Mouse (Mus musculus): ENCODE results near the gene Msantd2.

Msantd2 gene

DNA sequence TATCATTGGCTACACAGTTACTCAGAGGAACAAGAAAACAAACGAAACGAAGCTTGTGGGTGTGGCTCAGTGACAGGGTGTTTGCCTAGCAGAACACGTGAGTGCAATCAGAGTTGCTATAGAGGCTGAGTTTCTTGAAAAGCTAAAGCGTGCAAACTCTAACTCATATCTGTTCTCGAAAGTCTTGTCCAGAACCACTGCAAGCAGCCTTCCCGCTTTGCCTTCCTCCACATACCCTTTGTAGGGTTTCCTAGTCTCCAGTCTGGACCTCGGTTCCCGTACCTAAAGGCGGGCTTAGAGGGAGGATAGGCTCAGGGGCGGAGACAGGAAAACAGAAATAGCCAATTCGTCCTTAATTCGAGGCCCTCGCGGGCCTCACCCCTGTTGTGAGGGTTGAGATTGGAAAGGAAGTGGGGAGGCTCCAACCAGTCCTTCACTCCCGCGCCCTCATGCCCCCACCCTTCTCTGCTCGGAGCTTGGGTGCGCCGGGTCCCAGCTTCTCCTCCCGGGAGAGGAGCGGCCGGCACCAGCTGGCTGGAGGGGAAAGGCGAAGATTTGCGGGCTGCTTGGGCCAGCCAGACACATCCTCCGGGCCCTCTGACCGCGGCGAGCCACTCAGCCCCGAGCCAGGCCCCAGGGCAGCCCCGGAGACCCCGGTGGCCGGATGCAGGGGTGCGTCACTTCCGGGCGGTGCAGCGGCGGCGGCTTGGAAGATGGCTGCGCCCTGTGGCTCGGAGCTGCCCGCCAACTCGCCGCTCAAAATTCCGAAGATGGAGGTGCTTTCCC lies at the start of gene Msantd2:
Gene Msantd2 (plus strand): TSS at position 709 of the 786 bp plus-strand sequence.
- DNase-seq (ENCODE audit: low read depth, low spot score) = peak; percentile 89

DNA sequence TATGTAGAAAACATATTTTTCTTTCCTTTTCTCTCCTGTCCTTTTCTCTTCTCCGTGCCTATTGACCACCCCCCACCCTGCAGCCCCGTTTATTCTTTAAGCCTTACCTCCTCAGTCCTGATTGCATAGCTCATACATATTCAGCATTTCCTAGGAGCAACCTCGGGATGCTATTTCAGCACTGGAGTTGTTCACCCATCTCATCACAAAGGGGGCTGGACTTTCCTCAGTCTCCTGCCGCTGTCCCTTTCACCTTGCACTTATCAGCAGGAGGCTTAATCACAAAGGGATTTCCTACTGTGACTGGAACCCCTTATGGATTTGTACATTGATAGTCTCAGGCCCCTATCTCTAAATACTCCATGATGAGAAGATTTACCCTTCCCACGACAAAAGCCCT lies 36.7 kb upstream of the Msantd2 start:
- DNase-seq (ENCODE audit: low read depth, low spot score) = no peak

DNA sequence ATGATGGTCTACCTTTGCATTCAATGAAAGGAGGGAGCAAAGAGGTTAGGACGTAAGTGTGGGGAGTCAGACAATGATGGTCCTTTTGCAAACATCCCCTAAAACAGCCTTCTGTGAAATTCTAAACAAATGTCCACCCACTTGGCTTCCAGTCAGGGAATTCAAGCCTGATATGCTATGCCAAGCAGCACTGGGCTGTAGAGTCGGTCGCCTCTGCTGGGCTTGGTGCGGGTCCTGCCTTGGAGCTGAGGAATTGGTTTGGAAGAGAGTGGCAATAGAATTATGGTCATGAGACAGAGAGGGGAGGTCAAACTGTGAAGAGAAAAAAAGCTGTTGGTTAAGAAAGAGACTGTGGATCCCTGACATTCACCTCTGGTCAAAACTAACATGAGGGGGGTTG lies 35.8 kb upstream of the Msantd2 start:
- no peak for DNase-seq (ENCODE audit: low read depth, low spot score)

DNA sequence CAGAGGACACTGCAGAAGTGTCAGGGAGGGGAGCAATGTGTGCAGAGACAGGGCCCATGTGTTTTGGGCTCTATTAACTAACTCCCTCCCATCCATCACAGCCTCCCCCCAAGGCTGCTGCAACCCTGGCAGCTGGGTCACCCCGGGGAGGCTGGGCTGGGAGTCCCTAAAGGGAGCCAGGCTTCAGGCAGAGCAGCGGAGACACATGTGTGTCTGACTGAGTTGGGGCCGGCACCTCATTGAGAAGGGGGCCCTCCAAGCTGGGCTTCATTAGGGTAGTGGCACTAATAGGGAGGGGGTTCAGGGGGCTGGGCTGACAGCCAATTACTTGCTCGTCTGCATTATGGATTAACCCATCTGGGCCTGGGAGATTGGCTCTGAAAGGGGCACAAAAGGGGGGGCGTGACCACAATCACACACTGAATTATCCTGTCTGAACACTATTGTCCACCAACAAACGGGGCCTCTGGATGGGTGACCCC lies 35.1 kb upstream of the Msantd2 start:
- no peak for DNase-seq (ENCODE audit: low read depth, low spot score)

DNA sequence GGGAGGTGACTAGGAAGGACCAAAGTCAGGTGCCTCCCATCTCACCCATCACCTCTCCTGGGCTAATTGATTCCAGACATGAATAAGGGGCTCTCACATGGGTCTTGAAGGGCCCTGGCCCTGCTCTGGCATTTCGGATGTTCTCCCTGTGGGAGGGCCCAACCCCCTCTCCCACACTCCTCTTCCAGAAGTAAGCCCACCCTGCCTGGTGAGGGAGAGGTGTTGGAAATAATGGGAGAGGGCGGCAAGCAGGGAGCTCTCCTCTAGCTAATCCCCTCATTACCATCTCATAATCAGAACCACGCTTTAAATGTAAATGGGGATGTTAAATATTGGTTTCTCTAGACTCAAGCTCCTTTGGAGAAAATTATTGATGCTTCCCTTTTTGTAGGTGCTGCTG lies 34.1 kb upstream of the Msantd2 start:
- no peak for DNase-seq (ENCODE audit: low read depth, low spot score)

DNA sequence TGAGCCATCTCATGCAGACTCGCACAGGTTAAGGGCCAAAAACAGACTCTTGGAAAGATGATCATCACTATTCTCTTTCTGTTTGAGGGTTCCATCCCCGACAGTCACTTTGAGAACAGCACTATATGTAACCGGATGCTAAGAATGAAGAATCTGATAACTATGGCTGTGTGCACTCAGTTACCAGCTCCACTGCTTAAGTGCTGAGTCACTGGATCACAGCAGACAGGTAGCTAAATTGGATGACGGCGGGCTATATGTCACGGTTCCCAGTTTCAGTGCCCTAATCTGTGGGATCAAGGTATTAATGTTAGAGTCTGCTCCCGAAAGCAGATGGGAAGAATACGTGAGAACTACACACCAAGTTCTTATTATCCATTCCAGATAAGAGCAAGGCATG lies 33.3 kb upstream of the Msantd2 start:
- no peak for DNase-seq (ENCODE audit: low read depth, low spot score)

DNA sequence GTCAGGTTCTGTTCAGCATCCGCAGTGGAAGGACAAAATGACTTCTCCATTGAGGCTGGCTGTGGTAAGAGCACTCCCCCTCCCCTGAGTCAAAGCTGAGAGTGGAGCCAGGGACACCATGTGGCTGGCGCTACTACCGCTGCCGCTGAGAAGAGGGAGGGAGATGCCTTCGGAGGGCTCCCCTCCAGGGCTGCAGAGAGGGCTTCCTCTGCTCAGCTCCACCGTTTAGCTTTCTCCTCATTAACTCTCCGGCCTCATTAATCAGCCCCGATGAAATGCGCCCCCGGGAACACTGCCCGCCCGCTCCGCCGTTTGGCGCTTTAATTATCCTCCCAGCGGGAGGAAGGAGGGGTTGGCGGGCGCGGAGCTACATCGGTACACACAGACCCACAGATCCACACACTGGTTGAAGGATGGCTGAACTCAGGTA lies 32.6 kb upstream of the Msantd2 start:
- DNase-seq (ENCODE audit: low read depth, low spot score) = no peak

DNA sequence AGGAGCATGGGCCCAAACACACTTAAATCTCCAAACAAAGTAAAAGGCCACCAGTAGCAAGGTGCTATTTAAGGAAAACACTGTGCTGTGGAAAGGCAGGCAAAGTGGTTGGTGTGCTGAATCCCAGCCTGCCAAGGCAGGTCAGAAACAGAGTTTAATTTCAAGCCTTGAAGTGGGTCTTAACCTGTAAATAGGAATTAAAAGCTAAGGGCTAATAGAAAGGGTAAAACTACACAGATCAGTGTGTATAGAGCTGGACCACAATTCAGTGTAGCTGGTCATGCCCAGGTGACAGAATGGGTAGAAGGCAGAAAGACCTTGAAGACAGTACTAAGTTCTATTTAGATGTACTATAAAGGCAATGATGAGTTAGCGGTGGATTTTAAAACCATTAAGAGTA lies 32.0 kb upstream of the Msantd2 start:
- DNase-seq (ENCODE audit: low read depth, low spot score) = no peak

DNA sequence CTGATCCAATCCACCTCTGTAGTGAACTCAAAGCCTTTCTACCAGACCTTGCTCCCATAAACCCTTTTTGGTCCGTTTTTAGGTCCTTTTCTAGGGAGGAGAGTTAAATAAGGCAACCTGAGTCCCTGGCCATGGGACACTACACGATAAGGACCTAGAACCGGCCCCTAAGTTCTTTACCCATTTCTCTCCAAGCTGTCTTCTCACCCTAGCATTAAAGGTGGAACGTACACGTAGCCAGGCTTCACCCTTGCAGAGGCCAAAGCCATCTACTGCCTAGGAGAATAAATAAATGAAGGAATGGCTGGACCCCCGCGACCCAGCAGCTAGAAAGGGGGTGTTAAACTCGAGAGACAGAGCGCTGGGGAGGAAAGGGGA lies 29.5 kb upstream of the Msantd2 start:
- no peak for DNase-seq (ENCODE audit: low read depth, low spot score)

DNA sequence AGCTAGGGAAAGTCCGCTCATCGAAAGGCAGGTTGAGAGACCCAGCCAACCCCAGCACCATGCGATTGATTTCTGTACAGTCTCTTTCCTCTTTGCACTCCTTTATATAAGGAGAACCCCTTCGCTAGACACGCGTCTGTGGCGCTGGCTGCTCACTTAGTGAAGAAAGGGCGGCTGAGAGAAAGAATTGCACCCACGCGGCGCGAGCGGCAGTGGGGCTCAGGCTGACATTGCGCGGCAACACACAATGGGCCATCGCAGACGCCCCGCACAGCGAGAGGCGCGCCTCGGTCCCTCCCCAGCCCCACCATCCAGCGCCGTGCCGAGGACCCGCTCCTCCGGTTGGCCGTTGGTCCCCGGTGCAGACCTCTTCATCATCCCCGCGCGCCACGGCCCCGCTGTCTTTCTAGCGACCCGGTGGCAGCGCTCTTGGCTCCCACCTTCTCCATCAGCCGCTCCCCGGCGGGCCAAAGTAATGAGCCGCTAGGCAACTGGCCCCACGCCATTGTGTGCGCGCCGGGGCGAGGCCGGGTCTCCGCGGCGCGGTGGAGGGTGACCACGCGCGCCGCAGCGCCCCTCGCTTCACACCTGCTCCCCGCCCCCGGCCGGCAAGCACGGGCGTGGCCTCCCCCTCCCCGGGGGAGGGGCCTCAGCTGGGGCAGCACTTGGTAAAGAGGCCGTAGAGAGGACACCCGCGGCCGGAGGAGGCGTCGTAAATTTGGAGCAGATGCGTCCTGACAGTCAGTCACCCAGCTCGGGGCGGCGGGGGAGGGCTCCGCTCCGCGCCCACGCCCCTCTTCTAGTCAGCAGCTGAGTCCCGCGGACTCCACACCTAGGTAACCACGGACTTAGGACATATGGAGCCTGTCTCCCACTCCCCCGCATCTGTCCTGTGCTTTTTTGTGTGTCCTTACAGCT lies 28.8 kb upstream of the Msantd2 start:
- DNase-seq (ENCODE audit: low read depth, low spot score) = peak; percentile 14

DNA sequence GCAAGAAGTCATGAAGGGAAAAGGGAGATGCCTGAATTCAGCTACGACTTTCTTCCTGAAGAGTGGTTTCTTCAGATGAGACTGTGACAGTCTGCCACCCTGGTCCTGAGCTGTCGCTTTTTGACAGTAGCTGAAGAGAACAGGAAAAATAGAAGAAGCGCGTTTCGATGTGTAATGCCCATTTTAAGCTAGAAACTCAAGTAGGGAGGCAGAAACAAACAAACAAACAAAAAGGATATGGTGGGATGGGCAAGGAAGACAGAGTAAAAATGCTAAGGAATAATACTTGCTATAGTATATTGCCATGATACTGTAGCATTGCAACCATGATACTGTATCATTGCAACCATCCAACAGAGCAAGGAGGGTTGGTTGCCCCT lies 28.2 kb upstream of the Msantd2 start:
- no peak for DNase-seq (ENCODE audit: low read depth, low spot score)

DNA sequence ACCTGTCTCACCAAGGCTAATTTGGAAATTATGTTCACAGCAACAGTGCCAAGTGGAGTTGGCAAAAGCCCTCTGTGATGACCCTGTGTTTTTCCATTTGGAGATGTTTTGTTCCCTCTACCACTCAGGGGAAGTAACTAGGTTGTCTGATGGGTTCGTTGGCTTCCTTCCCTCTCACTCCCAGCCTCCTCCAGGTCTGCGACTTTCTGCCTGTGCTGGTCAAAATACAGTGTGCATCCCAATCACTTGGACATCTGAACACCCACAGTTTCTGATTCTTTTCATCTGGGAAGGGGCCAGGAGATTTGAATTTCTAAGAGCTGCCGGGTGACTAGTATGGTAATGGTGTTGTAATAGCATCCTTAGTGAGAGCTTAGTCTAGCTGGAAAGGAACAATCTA lies 27.5 kb upstream of the Msantd2 start:
- DNase-seq (ENCODE audit: low read depth, low spot score) = no peak

DNA sequence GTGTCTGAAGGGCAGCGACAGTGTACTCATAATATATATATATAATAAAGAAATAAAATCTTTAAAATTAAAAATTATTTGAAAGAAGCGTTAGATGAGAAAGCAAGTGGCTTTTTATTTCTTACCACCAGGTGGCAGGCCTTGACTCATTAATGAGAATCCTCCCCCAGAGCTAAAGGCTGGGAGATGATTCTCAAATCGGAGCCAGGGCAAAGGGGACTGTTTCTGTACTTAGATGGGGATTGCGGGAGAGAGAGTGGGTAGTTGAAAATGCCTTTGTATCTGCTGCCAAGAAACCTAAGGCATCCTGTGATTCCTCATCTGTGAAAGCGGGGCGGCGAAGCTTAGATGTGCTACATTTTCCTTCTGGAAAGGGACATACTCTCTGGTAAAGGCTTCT lies 26.4 kb upstream of the Msantd2 start:
- peak; percentile 74 for DNase-seq (ENCODE audit: low read depth, low spot score)

DNA sequence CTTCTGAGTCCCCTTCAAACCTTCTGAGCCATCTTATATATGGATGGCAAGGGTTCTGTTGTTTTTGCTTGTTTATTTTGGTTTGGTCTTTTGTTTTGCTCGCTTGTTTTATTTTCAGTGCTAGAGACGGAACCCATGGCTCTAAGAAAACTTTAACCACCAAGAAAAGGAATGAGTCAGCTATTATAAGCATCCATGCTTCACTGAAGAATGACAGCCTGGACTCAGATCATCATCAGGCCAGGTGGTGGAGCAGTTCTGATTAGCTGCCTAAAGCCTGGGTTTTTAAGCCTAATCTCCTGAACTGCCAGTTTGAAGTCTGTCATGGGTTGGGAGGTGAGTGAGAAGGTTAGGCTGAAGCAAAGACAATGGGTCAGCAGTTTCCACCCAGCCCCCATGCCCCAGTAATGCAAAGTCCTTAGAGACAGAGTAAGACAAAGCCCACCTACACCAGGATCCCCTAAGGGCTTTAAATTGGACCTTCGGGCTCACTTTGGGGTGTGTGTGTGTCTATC lies 15.5 kb upstream of the Msantd2 start:
- DNase-seq (ENCODE audit: low read depth, low spot score) = no peak

DNA sequence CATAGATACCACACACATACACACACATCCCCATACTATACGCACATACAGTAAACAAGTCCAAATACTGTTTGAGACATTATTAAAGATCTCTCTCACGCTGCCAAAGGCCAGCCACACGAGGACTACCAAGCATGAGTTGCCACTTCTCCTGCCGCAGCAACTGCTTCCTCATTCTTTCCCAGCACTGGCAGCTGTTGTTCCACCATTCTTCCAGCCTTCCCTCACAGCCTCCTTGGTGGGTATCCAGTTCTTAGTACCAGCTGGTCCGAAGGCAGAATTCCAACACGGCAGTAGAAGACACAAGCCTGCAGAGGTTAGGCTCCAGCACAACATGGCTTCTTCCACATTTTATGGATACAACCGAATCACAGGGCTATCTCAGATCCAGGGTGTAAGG lies 14.2 kb upstream of the Msantd2 start:
- no peak for DNase-seq (ENCODE audit: low read depth, low spot score)

DNA sequence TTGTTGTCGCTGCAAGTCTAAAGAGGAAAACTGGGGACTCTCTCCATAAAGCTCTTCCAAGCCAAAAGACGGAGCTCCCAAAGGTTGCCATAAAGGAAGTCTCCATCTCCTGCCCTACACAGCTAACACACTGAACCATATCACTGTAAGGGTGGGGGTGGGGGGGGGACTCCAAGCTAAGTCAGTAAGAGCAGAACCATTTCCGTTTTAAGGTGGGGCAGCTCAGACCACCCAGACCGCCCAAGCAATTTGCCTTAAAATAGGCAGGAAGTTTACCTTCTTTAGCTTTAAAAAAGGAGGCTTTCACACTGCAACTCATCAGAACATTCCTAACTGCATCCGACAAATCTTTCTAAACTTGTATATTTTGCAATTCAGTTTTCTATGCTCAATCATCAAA lies 4.0 kb upstream of the Msantd2 start:
- no peak for DNase-seq (ENCODE audit: low read depth, low spot score)

DNA sequence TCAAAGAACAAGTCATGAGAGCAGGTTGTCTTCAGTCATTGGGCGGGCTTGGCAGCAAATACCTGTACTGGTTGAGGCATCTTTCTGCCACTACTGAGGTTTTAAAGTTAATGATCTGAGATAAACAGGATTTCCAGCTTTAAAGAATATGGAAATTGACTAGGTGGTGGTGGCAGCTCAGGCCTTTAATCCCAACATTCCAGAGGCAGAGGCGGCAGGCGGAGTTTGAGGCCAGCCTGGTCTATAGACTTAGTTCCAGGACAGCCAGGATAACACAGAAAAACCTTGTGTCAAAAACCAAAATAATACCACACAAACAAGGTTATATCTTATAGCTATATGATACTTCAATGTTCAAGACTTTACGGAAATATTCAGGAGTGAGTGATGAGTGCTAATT lies 1.1 kb upstream of the Msantd2 start:
- peak; percentile 6 for DNase-seq (ENCODE audit: low read depth, low spot score)

DNA sequence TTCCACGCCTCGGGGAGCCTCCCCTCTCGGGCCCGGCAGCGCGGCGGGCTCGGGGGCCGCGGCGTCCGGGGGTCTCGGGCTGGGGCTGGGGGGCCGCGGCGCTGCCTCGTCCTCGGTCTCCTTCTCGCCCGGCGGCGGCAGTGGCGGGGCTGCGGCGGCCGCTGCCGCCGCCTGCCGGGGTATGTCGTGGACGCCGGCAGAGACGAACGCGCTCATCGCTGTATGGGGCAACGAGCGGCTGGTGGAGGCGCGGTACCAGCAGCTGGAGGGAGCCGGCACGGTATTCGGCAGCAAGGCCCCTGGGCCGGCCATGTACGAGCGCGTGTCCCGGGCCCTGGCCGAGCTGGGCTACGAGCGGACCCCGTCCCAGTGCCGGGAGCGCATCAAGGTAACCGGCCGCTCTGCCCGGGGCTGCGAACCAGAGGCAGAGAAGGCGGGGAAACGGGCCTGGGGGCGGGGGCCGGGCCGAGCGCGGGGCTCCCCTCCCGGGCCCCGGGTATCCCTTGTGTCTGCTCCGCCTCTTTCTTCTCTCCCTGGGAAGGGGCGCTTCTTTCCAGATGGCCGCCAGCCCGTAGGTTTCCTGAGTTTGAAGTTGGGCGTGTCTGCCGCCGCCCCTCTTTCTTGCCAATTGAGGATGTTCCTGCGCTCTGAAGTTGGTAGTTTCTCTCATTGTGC lies 464 bp downstream of the Msantd2 start:
- DNase-seq (ENCODE audit: low read depth, low spot score) = peak; percentile 58

DNA sequence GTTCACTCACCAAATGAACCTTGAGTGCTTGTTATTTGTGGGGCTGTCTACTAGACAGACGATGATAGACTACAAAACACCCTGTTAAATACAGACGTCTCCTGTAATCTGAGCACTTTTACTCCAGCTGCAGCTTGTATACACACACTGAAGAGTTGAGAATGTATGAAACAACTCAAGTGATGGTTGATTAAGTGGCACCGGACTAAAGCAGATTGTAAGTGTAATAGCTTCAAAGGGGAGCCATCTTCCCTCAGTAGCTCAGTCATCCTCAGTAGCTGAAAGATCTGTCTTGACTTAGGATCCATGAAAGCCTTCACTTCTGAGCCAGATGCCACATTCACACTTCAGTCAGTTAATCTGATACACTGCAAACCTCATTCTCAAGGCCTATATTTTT lies 6.6 kb downstream of the Msantd2 start:
- no peak for DNase-seq (ENCODE audit: low read depth, low spot score)

DNA sequence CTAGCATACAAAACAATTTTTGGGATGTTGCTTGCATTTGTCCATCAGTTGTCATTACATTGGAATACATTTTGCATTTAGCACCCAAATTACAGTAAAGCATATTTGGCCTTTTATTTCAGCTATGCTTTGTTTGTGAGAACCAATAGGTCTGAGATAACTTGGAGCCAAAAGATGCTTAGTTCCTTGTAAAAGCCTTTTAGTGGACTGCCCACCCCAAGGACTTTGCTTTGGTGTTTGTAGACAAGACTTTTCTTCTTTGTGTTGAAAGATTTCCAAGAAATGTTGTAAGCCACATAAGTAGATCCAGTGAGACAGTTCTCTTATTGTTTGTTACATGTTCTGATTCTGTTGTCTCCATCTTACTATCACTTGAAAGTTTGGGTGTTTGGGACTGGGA lies 7.2 kb downstream of the Msantd2 start:
- no peak for DNase-seq (ENCODE audit: low read depth, low spot score)

DNA sequence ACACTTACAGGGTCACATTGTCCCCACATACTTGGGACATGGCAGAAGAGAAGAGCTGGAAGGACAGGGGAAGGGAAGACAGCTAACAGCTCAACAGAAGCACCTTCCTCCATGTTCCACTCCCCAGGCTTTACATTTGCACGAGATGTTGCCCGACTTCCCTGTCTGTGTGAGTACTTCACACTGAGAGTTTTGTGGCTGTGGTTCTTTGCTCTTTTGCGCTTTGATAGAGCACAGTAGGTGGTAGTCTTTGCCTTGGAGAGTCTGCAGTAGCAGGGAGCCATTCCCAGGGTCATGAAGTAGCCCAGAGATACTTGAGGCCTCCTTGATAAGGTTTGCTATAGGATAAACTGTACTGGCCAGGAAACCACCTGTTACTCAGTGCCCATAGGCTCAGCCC lies 11.1 kb downstream of the Msantd2 start:
- no peak for DNase-seq (ENCODE audit: low read depth, low spot score)

DNA sequence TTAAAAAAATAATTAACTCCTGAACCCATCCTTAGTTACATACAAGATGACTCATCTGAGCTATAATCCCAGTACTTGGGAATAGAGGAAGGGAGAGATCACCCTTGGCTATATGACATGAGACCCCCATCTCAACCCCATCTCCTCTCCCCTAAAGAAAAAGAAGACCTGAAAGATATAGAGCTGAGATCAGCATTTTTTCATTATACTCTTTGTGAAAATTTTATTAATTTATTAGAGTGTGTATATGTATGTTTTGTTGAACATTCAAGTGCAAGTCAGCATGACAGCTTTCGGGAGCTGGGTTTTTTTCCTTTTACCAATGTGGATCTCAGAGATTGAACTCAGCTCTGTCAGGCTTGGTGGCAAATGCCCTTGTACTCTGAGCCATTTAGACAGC lies 12.1 kb downstream of the Msantd2 start:
- no peak for DNase-seq (ENCODE audit: low read depth, low spot score)
